Mouse (Mus musculus): Measurements from ENCODE around the gene Paics.
"Not testable (repeated sequence)": the region's sequence is repeated elsewhere in the genome, so short reads cannot be mapped to it uniquely, and the experiment has no call there.

The Paics gene

GRCm38 (mm10) chr5:76952112-76953040 lies 1.3 kb downstream of the Paics start:
- no peak for DNase-seq

- no peak for DNase-seq
These were observed 2.7 kb downstream of the Paics start for GRCm38 (mm10) chr5:76953794-76954193.

- DNase-seq, result no peak
These were observed 3.3 kb downstream of the Paics start for GRCm38 (mm10) chr5:76954271-76954900.

GRCm38 (mm10) chr5:76955474-76955873 lies 4.4 kb downstream of the Paics start:
- no peak for DNase-seq

- no peak for DNase-seq
These were observed 6.8 kb downstream of the Paics start for GRCm38 (mm10) chr5:76957954-76958353.

GRCm38 (mm10) chr5:76959587-76959986 lies 8.5 kb downstream of the Paics start:
- no peak for DNase-seq

- DNase-seq, result no peak
These were observed 11.4 kb downstream of the Paics start for GRCm38 (mm10) chr5:76962545-76962944.

GRCm38 (mm10) chr5:76964651-76965050 lies 13.5 kb downstream of the Paics start:
- DNase-seq, result no peak

- peak; percentile 37 to 40 for DNase-seq
These were observed 18.1 kb downstream of the Paics start for GRCm38 (mm10) chr5:76969250-76969649.

GRCm38 (mm10) chr5:76971115-76971514 lies 20.0 kb downstream of the Paics start:
- DNase-seq, result not testable (repeated sequence)

GRCm38 (mm10) chr5:76973488-76973887 lies 22.4 kb downstream of the Paics start:
- DNase-seq, result no peak

GRCm38 (mm10) chr5:76974207-76974553 lies 23.1 kb downstream of the Paics start:
- no peak for DNase-seq

- DNase-seq, result peak; percentile 94 to 96
These were observed 23.6 kb downstream of the Paics start, which contains the start of gene Srp72 for GRCm38 (mm10) chr5:76974554-76975285. Gene Srp72 (plus strand): TSS chr5:76974683.

GRCm38 (mm10) chr5:76975736-76976135 lies 24.6 kb downstream of the Paics start:
- peak in 1 of 2 experiments; percentile 12 for DNase-seq

- DNase-seq, result no peak
These were observed 32.9 kb downstream of the Paics start for GRCm38 (mm10) chr5:76984015-76984414.

GRCm38 (mm10) chr5:76990789-76991188 lies 39.7 kb downstream of the Paics start:
- no peak for DNase-seq

- no peak for DNase-seq
These were observed 42.2 kb downstream of the Paics start for GRCm38 (mm10) chr5:76993174-76993814.

GRCm38 (mm10) chr5:76998416-76998815 lies 47.3 kb downstream of the Paics start:
- peak; percentile 37 to 49 for DNase-seq

- no peak for DNase-seq
These were observed 50.1 kb downstream of the Paics start for GRCm38 (mm10) chr5:77001192-77001591.

- DNase-seq, result no peak
These were observed 53.1 kb downstream of the Paics start, which contains the start of gene Arl9 for GRCm38 (mm10) chr5:77004051-77004821. Gene Arl9 (plus strand): TSS chr5:77004055.

GRCm38 (mm10) chr5:77010352-77010751 lies 59.2 kb downstream of the Paics start:
- no peak for DNase-seq

- DNase-seq, result no peak
These were observed 60.0 kb downstream of the Paics start for GRCm38 (mm10) chr5:77011082-77011481.
